In genomic region chr12:103544213-103544612, GRCm38 (mm10) we compare ENCODE assay signal across 8 mouse cellular contexts. TPM values are rescaled to one million over a fixed set of nuclear protein-coding genes. Genes with fewer than 3 reads are reported as not detected.
A peak's percentile ranks its signal among the peaks of the same experiment; 100 is the strongest.
DNase-seq lines count a peak whose midpoint lies in the region; ATAC-seq and TF ChIP-seq lines count a peak whose summit lies in the region.

No protein-coding gene starts in this region.

- H3K4me2 ChIP-seq in liver, embryonic 14.5 days (ENCODE audit: low read depth), result no peak overlapping the region

- 7% methylated on average over 3 of the region's 3 CpGs for WGBS in cerebellum, adult 2 months
- WGBS in liver, embryonic 14.5 days (ENCODE audit: insufficient replicate concordance), result 6% methylated on average over 3 of the region's 3 CpGs

- H3K4me3 ChIP-seq in cerebellum, adult 2 months (replicated peaks; ENCODE audit: insufficient read depth, low read depth, low read length), result no peak overlapping the region
- H3K4me3 ChIP-seq in left cerebral cortex, adult 2 months, result no peak overlapping the region
- H3K4me3 ChIP-seq in liver, embryonic 14.5 days (ENCODE audit: insufficient read depth in 1 of 2, low read depth in 2 of 2, low read length in 2 of 2), result no peak overlapping the region

- no peak overlapping the region for H3K9ac ChIP-seq in liver, embryonic 14.5 days (replicated peaks)

- H3K4me1 ChIP-seq in cerebellum, adult 2 months (ENCODE audit: control insufficient read depth, insufficient read depth, low read length), result no peaks in the 10 kb centered on the region
- peaks cover 0 to 6% of the 10 kb centered on the region in 2 experiments; a peak in 2 of 4 replicates for H3K4me1 ChIP-seq in liver, embryonic 14.5 days (replicated peaks; ENCODE audit: control insufficient read depth in 2 of 2, insufficient read depth in 2 of 2, low read length in 1 of 2)

- TF ChIP-seq POLR2A in cerebellum, adult 2 months (IDR thresholded peaks at IDR 0.05; ENCODE audit: borderline replicate concordance, insufficient read depth, low read length), result no peak

- no peaks in the 10 kb centered on the region for H3K9me3 ChIP-seq in liver, embryonic 14.5 days (ENCODE audit: control insufficient read depth, low read length)

- no peak for TF ChIP-seq EP300 in liver, embryonic 14.5 days (IDR thresholded peaks at IDR 0.05; ENCODE audit: low read depth)

- H3K36me3 ChIP-seq in liver, embryonic 14.5 days (replicated peaks; ENCODE audit: control insufficient read depth, insufficient read depth, low read depth), result no peaks in the 10 kb centered on the region

- intact Hi-C loops in left cerebral cortex, adult 2 months (cut with DNase I), result loop anchor here (5.0 kb wide), 1 partner anchor 98 kb away; no protein-coding TSS in a partner anchor

- no peaks in the 10 kb centered on the region for H3K27me3 ChIP-seq in cerebellum, adult 2 months (ENCODE audit: control insufficient read depth, insufficient read depth, low read length)
- H3K27me3 ChIP-seq in liver, embryonic 14.5 days (ENCODE audit: control insufficient read depth, insufficient read depth, low read length), result no peaks in the 10 kb centered on the region

- no peak overlapping the region for H3K27ac ChIP-seq in cerebellum, adult 2 months (ENCODE audit: insufficient read depth, low read length)
- H3K27ac ChIP-seq in left cerebral cortex, adult 2 months, result no peak overlapping the region
- no peak overlapping the region for H3K27ac ChIP-seq in liver, embryonic 14.5 days

- TF ChIP-seq CTCF in cerebellum, adult 2 months (IDR thresholded peaks at IDR 0.05; ENCODE audit: borderline replicate concordance, insufficient read depth, low read depth, low read length), result peak; percentile 46; the same call in 1 of the 2 replicates
- TF ChIP-seq CTCF in left cerebral cortex, adult 2 months (IDR thresholded peaks at IDR 0.05), result peak; percentile 73
- peak; percentile 70 for TF ChIP-seq CTCF in liver, embryonic 14.5 days (IDR thresholded peaks at IDR 0.05; ENCODE audit: low read depth)

- no peak for ATAC-seq in liver, embryonic 14.5 days (ENCODE audit: insufficient read depth)

- DNase-seq in cerebellum, adult 2 months, result peak in 1 of 2 experiments; percentile 14
- DNase-seq in cerebellum, postnatal 4 days (ENCODE audit: low spot score in 2 of 2), result no peak
- DNase-seq in left cerebral cortex, adult 2 months (ENCODE audit: extremely low spot score in 1 of 2, low spot score in 2 of 2), result no peak
- no peak for DNase-seq in left cerebral cortex, adult 11 months (ENCODE audit: low spot score)
- DNase-seq in ZHBTc4 (ENCODE audit: low read depth, low spot score), result peak; percentile 73
- no peak for DNase-seq in liver, embryonic 14.5 days (ENCODE audit: low read depth in 3 of 3, low spot score in 3 of 3)
- no peak for DNase-seq in gastrocnemius, adult 8-10 months (ENCODE audit: low spot score in 2 of 2)
- no peak for DNase-seq in frontal cortex, postnatal 10 days (ENCODE audit: low spot score in 2 of 2)

RNA-seq across cellular contexts. Expression of gene Ppp4r4, which starts 12.1 kb away (rescaled TPM):
- polyA plus RNA-seq in cerebellum, adult 2 months (2012; rRNA removed), result 21.9 and 22.3 TPM in 2 replicates
- total RNA-seq in left cerebral cortex, adult 2 months (2021), result 10 to 100 TPM; 24.8 to 25.8 TPM
- 0.82 and 0.94 TPM in 2 replicates for polyA plus RNA-seq in liver, embryonic 14.5 days (2012; rRNA removed)
- polyA plus RNA-seq in liver, embryonic 14.5 days (2014; fragmentation: Nextera tagmentation; extraction: Ambion mirVana), result 0.79 and 1.3 TPM in 2 replicates
- total RNA-seq in gastrocnemius, adult 8-10 months (2022), result 1 to 10 TPM in 1 of 4 experiments, under 1 TPM in 3; 0.11 to 1.2 (median 0.17) TPM

Comparison
In these comparisons a context has a peak if more than half of its experiments do, and no peak if none do; other contexts are left out.
1. RNA of gene Ppp4r4, which starts 12.1 kb away (total RNA-seq): 24.8 to 25.8 TPM in left cerebral cortex, adult 2 months; 0.11 to 1.2 TPM in gastrocnemius, adult 8-10 months; every median in the first group is over 10 times any median in the second.
2. Peak in every context shown above with its lines, with median percentiles within 50 percentile points of each other: CTCF ChIP-seq.